Mouse (Mus musculus): Measurements from ENCODE around the gene Cep170b.

The Cep170b gene

DNA sequence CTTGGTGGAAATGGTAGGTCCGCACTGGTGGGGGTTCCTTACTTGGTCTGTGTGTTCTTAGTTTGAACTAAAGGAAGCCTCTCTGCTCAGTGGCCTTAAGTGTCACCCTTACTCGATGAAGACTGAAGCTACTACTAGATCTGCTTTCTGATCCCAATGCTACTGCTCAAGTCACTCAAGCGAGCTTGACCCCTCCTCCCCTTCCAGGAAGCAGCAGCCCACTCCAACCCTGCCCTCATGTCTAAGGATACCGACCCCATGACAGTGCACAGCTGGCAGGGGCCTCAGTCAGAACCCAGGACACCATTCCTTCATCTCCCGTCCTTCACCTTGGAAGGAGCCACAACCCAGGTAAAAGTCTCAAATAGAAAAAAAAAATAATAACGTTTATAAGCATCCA lies at the start of gene Cep170b:
TSS of gene Cep170b (plus strand) at position 240 of the 400 bp plus-strand sequence.
- in situ Hi-C loops (cut with MseI, MboI): no loop called here

DNA sequence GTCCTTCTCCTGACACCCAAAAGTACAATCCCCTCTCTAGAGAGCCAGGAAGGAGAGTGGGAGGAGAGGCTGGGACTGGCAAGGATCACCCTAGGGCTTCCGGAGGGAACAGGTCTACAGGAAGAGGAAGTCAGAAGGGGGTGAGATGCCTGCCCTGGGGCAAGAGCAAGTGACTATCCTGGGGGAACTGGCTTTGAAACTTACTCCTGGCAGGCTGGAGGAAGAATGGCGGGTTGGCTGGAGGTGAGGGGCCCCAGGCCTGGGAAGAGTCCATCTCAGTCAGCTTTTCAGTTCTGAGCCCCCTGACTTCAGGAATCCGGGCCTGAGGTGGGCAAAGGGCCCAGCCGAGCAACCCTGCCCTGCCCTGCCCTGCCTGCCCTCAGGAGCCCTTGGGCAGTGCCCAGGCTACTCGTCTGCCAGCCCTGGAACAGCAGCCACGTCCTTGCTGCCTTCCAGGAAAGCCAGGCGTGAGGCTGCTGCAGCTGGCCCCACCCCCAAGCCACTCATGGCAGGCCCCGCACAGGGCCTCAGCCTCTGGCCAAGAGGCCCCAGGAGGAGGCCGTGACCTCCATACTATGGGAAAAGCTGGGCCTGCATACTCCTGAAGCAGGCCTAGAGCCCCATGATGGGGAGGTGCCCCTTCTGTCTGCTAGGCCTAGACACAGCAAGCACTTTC lies 49.4 kb upstream of the Cep170b start:
- in situ Hi-C loops (cut with MseI, MboI): no loop called here

DNA sequence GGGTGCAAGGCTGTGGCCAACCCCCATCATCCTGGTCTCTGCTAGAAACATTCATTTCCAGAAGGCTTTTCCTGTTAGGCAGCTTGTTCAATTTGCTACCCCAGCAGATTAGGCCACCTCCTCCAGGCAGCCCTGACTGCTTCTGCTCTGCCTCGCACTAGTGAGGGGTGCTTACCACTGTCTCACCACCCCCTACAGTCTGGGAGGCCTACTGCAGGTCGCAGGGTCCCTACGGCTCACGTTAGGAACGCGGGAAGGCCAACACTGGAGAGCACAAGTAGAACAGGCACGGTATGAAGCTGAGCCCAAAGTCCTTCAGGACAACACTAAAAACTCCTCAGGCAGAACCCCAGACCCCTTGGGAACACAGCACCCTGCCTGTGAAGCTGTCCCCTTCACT lies 48.4 kb upstream of the Cep170b start:
- in situ Hi-C loops (cut with MseI, MboI): no loop called here

DNA sequence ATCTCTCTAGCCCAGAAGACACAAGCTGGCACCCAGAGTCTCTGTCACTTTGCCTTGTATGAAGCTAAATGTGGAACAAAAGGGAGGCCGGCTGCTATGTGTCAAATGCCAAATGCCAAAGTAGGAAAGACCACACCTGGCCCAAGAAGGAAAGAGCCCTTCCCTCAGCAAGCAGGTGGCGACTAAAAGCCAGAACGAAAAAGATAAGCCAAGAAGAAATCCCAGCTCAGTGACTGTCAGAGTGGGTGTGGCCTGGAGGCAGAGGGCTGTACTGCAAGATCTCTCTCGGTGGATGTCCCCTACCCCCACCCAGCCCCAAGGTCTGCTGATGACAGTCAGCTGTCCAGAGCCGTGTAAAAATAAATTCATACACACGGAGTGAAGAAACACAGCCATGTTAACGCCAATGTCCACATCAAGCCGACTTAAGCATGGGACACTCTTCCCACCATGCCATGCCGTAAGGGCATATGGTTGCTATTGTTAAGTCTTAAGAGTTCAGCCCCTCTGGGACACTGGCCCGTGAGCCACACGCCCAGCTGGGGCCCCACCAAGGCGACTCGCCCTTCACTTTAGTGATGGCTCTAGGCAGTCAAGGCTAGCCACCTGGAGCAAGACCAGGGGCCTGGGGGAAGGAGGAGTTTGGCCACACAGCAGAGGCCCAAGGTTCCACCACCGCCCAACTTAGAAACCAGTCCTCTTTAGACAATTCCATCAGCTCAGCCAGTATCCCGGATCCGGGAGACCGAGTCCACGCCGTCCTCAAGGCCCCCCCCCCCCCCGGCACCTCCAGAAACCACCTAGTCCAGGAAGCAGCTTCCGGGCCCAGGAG lies 47.3 kb upstream of the Cep170b start:
- in situ Hi-C loops (cut with MseI, MboI): no loop called here

DNA sequence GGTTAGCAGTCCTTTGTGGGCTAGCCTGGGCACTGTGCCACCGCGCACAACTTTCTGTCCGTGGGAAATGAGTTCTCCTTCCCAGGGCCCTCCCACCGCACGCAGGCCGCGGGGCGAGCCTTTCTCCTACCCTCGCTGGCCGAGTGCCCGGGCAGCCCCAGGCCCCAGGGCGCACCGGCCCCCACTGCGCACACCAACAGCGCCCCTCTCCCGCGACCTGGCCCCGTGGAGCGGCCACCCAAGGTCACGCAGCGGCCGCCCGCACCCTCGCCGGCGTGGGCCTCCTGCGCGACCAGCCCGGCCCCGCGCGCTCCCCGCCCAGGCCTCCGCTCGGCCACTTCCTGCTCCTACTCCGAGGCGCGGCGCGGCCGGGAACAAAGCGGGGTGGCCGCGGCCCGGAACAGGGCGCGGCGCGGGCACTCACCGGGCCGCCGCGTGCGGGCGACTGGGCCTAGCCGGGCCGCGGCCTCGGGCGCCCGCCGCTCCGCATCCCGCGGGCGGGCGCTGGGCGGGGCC lies 46.6 kb upstream of the Cep170b start:
- in situ Hi-C loops (cut with MseI, MboI): no loop called here

DNA sequence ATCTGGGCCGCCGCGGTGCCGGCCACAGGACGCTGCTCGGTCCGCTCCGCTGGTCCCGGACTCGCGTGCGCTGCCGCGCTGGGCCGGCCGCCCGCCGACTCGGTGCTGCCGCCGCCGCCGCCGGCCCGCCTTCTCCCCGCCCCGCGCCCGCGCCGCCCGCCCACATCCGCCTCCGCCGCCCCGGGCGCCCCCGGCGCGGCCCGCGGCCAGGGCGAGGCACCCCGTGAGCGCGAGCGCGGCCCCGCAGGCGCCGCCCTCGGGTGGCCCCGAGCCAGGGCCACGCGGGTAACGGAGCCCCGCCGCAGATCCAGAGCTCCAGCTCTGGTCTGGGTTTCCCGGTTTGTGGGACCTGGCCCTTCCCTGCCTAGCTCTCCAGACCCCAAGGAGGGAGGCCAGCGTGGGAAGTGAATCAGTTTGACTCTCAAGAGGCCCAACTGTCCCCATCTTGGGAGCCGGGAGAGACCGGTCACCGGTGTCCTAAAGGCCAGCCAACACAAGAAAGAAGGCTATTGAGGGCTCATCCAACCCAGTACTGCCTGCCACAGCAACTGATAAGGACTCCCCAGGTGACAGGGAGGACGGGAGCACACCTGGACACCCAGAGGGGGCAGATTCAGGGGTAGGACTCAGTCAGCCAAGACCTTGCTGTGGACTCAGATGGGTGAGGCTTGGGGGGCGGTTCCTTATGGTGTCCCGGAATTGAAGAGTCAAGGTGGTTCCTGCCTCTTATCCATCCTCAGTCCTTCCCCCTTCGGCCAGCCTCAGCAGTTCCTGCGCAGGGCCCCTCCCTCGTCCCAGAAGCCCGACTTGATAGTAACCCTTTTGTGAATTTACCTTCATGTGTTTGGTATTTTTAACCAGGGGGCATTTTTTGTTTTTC lies 45.9 kb upstream of the Cep170b start, which contains the start of gene Akt1:
TSS of gene Akt1 (minus strand) at position 753 of the 880 bp plus-strand sequence.
- in situ Hi-C loops (cut with MseI, MboI): no loop called here

DNA sequence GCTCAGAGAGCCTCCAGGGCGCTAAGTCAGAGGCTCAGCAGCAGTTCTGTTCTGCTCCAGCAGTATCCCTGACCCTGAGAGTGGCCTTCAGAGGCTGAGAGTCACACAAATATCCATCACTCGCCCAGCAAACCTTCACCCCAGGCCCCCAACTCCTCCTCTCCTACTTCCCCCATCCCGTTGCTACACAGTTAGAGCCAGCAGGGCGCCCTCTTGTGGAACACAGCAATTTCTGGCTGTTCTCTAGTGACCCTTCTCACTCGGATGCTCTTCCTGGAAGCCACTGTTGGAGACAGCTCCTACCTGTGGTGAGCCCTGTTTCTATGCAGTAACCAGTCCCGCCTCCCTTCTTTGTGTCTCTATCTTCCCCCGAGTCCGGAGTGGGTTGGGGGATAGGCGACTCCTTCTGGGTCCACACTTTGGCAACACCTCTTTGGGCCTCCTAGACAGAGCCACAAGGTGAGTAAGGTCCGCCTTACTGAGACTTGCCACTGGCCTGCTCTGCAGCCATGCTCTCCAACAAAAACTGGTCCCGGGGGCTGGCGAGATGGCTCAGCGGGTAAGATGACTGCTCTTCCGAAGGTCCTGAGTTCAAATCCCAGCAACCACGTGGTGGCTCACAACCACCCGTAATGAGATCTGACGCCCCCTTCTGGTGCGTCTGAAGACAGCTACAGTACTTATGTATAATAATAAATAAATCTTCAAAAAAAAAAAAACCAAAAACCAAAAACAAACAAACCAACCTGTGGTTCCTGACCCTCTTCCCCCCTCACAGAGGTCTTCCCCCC lies 44.8 kb upstream of the Cep170b start:
- in situ Hi-C loops (cut with MseI, MboI): no loop called here

DNA sequence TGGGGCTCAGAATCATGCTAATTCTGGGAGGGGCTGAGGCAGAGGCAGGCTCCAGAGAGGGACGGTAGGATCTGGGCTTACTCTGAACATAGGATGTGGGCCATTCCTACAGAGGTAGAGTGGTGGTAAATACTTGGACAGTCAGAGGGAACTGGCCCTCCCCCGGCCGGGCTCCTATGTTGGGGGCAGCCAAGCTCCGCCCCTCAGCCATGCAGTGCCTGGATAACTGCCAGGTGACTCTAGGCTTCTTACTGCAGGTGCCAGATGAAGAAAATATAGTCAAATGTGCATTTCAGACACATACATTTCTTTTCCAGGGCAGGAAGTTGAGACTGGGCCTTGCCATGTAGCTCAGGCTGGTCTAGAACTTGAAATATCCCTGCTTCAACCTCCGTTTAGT lies 43.2 kb upstream of the Cep170b start:
- in situ Hi-C loops (cut with MseI, MboI): no loop called here

DNA sequence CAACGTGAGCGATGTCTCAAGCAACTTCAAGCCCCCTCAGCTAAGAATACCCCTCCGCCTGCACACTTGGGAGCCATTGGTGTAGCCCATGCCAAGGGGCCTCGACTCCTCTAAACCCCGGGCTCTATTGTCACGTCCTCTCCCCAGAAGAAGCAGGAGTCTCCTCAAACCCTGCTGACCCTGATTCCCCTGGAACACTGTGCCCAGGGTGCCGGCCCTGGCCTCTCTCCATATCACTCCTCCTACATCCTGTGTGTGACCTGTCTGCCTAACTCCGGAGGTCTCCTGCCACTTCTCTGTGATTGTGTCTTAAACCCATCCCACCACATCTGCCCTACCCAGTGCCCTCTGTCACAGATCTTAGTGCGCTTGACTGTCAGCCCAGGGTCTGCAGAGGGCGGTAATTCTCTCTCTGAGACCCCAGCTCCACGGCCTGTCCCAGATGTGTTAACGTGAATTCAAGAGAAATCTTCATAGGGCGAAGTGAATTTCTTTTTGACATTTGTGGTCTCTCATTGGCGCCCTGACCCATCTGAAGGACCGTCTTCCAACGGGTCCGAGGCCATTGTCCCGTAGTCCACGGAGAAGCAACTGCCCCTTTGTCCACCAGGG lies 42.2 kb upstream of the Cep170b start:
- in situ Hi-C loops (cut with MseI, MboI): no loop called here

DNA sequence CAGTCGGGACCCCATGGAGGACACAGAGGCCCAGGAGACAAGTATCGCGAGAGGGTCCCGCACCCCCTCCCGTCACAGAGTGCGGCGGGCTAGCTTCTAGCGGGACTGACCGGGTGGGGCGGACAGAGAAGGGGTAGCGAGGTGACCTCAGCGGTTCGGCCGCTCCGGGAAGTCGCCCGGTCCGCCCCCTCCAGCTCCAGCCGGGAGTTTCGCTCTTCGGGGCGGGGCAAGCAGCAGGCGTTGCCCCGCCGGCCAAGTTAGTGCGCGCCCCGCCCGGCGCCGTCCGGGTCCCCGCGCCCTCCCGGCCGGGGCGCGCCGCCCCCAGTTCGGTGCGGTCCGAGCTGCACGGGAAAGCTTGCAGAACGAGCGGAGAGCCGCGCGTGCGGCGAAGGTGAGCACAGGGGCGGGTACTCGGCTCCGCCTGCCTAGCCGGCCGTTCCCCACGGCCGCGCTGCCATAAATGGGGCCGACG lies 41.7 kb upstream of the Cep170b start, which contains the start of gene Zbtb42:
TSS of gene Zbtb42 (plus strand) at position 274 of the 472 bp plus-strand sequence.
- in situ Hi-C loops (cut with MseI, MboI): no loop called here

DNA sequence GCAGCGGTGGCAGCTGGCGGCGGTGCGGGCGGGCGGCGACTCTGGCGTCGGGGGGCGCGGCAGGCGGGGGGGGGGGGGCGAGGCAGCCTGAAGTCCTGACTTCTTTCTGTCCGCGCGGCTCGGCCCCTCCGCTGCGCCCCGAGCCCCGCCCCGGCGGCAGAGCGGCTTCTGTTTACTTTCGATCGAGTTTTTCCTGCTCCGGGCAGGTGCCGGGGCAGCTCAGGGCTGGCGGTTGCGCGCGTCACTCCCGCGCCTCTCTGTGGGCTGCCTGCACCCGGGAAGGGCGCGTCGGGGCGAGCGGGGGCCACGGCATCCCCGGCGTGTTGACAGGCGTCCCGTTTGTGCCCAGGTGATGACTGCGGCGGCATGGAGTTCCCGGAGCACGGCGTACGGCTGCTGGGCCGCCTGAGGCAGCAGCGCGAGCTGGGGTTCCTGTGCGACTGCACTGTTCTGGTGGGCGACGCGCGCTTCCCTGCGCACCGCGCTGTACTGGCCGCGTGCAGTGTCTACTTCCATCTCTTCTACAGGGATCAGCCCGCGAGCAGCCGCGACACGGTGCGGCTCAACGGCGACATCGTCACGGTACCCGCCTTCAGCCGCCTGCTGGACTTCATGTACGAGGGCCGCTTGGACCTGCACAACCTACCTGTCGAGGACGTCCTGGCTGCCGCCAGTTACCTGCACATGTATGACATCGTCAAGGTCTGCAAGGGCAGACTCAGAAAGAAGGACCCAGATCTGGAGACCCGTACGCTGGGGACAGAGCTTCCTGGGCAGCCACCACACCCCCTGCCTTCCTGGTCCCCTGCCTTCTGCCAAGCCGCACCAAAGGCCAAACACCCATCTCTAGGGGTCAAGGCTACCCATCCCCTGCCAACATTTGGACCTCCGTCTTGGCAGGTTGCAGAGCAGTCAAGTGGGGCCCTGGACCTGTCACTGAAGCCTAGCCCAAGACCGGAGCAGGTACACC lies 40.9 kb upstream of the Cep170b start:
- in situ Hi-C loops (cut with MseI, MboI): no loop called here

DNA sequence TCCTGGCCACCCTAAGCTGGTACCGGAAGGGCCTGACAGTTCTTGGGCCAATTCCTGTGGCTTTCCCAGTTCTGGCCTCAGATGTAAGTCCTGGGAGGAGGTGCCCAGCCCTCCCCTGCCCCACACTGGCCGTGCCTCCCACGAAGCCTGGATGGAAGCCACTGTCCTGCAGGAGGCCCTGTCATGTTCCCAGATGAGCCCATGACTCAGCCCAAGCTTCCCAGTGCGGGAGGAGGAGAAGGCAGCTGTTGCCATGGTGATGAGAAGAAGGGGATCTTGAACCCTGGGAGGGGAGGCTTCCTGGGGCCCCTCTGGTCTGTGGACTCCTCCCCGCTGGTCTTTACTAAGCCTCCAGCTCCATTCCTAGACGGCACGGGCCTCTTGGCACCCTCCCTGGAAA lies 36.9 kb upstream of the Cep170b start:
- in situ Hi-C loops (cut with MseI, MboI): no loop called here

DNA sequence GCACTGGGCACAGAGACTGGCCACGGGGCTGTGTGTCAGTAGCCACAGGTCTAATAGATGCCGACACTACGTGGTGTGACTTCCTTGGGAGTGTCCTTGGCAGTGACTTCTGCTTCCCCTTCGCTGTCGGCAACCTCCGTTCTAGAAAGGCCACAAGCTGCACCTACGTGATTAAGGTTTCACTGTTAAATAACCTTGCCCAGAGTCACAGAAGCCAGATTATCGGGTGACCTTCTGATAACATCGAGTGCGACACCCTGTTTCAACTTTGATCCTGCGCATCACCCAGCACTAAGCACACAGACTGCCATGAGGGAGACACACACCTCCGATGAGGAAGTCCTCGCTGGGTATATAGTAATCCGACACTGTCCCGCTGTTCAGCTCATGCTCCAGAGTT lies 31.8 kb upstream of the Cep170b start:
- in situ Hi-C loops (cut with MseI, MboI): no loop called here

DNA sequence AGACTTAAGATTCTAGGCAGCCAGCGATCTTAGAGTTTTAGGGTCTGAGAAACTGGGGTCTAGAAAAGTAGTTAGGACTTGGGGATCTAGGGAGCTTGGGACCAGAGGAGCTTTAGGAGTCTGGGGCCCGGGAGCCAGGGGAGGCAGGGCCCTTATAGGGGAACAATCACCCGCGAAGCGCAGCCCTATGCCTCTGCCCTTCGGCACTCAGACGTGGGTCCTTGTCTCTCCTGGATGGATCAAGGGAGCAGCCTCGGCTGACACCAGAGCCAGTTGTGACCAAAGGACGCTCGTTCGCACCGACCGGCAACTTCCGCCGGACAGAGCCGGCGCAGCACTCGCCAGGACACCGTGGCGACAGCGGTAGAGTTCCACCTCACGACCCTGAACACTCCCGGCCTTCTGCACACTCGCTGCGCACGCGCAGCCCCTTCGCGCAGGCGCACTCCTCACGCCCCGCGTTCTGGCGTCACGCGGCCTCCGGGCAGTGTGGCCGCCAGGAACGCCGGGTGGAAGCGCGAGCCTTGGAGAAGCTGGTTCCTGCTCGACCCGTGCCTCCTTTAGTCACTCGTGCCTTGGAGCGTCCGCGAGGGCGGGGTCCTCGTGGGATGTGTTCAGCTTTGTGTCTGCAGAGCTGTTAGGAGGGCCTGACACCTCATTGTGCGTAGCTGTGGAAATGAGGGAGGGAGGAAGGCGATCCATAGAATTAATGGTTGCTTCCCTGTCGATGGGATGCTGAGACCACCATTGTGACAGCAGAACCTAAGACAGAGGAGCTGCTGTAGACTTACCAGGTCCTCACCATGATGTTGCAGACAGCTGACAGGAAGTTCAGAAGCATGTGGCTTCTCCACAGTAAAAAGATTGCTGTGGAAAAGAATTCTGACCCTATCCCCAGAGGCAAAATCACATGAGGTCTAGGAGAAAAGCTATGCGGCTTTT lies 26.8 kb upstream of the Cep170b start:
- in situ Hi-C loops (cut with MseI, MboI): no loop called here

DNA sequence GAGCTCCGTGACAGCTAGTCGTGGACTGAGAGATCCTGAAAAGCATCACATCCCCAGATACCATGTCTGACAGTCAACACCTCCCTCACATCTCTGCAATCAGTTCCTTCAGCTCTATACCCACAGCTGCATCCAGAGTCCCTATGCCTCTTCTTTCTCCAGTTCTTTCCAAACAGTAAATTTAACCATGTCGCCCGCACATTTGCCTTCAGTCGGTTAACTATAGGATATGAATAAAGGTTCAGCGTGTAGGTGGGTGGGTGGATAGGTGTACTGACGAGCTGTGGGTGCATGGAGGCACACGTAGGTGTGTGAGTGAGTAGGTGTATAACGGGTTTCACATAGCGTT lies 26.2 kb upstream of the Cep170b start:
- in situ Hi-C loops (cut with MseI, MboI): no loop called here

DNA sequence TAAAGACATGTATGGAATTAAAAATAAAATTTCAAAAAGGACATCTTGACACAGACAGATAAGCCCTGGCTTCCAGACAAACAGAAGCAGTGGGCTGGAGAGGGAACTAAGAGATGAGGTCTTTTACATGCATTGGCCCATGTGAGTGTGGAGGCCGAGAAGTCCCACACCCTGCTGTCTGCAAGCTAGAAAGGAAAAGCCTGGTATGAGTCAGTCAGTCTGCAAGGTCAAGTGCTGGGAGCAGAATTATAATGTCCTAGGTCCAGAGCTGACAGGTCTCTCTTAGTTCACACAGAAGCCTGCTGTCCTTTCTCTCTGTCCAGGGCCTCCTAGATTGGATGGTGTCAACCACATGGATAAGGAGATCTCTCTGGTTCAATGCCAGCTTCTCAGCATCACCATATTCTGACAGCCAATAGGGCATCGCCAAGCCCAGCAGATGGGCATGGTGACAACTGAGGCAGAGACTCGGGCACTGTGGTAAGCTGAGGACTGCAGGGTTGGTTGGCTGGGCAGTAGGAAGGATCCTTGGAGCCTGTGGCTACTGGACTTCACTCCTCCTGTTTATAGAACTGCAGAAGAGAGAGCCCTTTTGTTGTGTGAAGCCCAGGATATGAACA lies 23.3 kb upstream of the Cep170b start:
- in situ Hi-C loops (cut with MseI, MboI): no loop called here

DNA sequence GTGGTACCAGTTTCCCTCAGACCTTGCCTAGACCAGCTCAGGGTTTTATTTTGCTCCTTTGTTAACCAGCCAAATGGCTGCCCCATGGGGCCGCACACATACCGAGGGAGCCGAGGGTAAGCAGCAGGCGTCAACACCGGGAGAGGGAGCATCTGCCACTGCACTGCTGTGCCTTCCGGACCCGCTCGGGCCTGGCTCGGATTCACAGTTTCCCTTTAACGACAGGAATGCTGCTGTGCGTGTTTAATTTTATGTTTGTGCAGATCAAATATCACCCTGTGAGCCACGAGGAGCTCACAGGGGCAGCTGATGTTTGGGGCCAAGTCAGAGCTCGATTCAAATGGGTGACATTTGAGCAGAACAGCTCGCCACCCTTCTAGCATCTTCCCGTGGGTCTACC lies 19.7 kb upstream of the Cep170b start:
- in situ Hi-C loops (cut with MseI, MboI): no loop called here
